Mouse (Mus musculus) embryo, embryonic 11.5 days (tissue): Measurements from ENCODE around the gene Kcnip1.
A peak's percentile ranks its signal among the peaks of the same experiment; 100 is the strongest.

Experiments
- DNase-seq: peaks from one replicate; pipeline ENCODE4 v3.0.0-alpha.2; 2012; ENCODE audit warnings: low read depth, low spot score

Kcnip1 gene

DNA sequence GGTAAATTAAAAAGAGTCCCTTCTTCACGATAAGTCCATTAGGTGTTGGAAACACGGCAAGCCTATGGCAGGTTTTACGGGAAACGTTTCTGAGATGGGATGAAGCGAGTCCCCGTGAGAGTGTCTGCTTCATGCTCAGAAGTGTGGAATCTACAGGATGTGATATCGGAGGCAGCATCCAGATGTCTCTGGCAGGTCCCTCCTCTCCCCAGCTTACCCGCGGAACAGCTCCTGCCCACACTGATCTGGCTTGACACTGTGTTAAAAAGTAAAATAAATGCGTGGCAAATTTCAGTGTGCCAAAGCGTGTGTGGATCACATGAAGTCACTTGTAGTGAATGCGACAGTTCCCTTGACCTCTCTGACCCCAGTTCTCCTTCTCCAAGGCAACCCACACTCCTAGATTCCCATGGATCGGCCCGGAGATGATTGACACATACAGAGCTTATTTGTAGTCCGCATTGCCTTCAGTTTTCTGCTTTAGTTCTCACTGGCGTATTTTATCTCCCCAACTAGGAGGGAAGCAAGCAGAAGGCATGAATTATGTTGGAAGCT is 231.7 kb downstream of the Kcnip1 start:
- DNase-seq = no peak

- DNase-seq = no peak
These were observed 236.3 kb downstream of the Kcnip1 start for GRCm38 (mm10) chr11:33756624-33757023.

DNA sequence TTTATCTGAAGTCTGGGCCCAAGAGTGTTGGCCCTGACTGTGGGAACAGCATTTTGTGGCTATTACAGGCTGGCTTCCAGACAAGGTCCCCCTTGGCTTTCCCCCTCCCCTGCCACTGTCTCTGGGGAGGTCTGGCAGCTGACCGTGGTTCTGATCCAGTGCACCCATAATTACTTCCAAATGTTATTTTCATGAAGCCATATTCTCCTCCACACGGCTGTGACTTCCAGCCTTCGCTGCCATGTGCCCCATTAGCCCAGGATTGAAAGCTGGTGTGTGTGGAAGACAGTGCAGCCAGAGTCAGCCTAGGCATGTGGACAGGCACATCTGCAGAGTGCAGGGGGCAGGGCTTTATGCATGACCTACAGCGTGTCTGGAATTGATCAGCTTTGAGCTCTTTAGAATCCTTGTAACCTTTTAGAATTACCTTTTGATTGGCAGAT is 240.5 kb downstream of the Kcnip1 start:
- peak; percentile 17 for DNase-seq

- no peak for DNase-seq
These were observed 241.4 kb downstream of the Kcnip1 start for GRCm38 (mm10) chr11:33751503-33751902.

GRCm38 (mm10) chr11:33749979-33750378 is 243.0 kb downstream of the Kcnip1 start:
- no peak for DNase-seq

DNA sequence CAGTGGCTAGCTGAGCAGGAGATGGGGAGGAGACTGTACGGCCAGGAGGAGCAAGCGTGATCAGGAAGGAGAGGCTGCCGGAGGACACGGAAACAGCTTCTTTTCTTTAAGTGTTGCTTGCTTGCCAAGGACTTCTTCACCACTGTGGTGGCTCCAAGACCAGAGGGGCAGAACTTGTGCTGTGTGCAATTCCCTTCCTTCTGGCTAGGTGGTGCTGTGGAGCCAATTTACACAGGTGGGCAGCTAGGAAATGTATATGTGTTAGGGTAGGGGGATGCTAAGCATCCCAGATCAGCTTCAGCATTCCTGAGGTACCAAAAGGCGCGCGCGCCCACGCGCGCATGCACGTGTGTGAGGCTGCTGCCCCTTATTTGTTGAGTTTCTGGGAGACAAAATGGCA is 243.5 kb downstream of the Kcnip1 start:
- DNase-seq = no peak

- DNase-seq = no peak
These were observed 244.2 kb downstream of the Kcnip1 start for GRCm38 (mm10) chr11:33748754-33749153.

DNA sequence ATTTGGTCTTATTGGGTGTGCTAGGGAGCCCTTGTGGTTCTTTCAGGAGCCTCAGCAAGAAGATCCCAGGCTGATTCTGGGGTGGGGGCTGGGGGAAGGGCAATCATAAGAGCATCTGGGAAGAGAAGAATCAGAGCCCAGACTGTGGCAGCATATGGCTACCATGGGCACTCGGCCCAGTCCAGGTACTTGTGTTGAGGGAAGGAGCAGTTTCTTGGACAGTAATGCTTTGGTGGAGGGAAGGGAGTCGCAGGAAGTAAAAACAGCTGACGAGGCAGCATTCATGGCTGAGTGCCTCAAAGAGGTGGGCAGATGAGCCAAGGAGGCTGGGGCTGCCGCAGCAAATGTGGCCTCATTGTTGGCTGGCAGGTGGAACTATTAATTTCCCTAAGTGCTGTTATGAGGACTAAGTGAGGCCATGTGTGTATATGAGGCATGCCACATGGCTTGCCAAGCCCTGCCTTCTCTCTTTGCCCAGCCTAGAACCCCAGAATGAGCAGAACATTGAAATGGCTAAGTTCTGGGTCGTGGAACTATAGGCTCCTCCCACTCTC is 245.5 kb downstream of the Kcnip1 start:
- no peak for DNase-seq

GRCm38 (mm10) chr11:33746402-33746801 is 246.6 kb downstream of the Kcnip1 start:
- DNase-seq = no peak

DNA sequence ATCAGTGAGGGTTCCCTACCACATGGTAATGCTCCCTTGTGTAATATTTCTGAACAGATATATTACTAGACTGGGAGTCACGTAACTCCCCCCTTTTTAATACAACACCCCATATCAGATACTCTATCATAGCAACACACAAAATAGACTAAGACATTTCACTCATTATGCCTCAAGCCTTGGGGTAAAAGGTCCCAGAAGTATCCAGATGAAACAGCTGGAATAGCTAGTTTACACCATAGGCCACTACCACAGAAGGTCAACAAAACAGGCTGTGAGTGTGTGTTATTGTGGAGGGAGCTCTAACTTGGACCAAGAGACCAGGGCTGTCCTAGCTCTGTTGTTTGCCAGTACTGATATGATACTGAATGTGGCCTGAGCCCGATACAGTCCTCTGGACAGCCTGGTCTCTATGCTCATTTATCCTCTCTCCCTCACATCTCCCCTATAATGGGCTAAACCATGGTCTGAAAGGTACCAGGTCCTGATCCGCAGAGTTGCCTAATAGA is 247.1 kb downstream of the Kcnip1 start:
- DNase-seq = no peak

DNA sequence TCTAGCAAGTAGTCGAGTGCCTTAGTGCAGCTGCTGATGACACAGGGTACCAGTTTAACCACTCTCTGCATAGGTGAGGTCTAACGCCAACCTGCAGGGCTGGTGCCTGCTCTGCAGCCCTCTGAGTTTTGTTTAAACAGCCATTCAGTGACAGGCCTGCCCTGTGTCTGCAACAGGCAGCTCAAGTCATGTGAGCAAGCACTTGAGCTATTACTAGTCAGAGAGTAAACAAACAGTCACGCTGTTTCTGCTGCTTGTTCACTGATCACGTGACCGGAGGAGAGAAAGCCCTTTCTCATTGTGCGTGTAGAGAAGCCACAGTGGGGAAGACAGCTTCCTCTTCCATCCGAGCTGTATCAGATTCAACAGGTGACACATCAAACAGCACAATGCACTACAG is 248.5 kb downstream of the Kcnip1 start:
- DNase-seq = no peak

- DNase-seq = no peak
These were observed 252.8 kb downstream of the Kcnip1 start for GRCm38 (mm10) chr11:33740187-33740586.

- DNase-seq = no peak
These were observed 256.5 kb downstream of the Kcnip1 start for GRCm38 (mm10) chr11:33736426-33736825.

DNA sequence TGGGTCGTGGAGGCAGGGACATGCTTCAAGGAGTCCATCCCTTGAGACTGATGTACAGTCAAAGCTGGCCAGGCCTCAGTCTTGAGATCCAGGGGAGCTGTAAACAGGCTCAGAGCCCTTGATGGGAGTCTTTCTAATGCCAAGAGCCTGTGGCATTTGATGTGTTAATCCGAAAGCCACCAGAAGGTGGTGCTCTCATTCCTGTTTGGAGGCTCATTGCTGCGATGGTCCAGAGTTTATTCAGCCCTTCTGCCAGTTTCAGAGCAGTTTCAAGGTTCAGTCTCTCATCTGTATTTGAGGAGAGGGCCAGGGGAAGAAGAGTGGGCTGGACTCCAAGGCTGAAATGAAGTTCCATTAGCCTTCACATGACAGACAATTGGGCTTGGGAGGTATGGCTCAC is 259.7 kb downstream of the Kcnip1 start:
- DNase-seq = peak; percentile 66

DNA sequence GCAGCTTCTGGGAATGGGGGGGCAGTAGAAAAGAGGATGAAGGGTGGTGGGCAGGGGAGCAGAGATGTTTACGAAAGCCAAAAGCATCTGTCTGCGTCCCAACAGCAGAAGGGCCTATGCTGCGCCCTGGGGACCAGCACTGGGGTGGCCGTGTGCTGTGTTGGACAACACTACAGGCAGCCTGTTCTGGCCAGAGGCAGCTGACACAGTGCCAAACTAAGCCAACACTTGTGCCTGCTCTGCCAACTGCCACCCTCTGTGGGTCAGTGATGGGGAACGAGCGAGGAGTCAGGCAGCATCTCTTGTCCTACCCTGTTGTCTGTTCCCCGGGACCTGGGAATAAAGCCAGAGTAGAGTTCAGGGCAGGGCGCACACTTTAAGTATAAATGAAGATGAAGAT is 260.6 kb downstream of the Kcnip1 start:
- no peak for DNase-seq

- DNase-seq = peak; percentile 46
These were observed 271.7 kb downstream of the Kcnip1 start for GRCm38 (mm10) chr11:33721297-33721696.

DNA sequence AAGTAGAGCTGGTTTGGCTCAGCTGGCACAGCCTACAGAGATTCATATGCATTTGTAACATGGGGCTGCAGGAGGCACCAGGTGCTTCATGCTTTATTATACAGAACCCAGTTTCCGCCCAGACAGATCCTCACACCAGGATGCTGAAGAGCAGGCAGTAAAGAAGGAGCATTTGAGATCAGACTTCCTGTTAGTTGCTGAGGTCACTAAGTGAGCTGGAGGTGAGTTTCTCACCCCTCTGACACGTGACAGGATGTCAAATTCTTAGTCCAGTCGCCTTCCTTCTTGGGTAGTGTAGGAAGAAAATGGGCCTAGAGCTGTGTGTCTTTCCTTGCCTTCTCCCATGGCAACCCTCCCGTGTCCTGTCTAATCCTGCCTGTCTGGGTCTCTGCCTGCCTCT is 286.2 kb downstream of the Kcnip1 start:
- DNase-seq = no peak

GRCm38 (mm10) chr11:33701958-33702459 is 290.9 kb downstream of the Kcnip1 start:
- no peak for DNase-seq

GRCm38 (mm10) chr11:33701236-33701957 is 291.6 kb downstream of the Kcnip1 start:
- DNase-seq = no peak

- no peak for DNase-seq
These were observed 292.2 kb downstream of the Kcnip1 start for GRCm38 (mm10) chr11:33700725-33701124.

DNA sequence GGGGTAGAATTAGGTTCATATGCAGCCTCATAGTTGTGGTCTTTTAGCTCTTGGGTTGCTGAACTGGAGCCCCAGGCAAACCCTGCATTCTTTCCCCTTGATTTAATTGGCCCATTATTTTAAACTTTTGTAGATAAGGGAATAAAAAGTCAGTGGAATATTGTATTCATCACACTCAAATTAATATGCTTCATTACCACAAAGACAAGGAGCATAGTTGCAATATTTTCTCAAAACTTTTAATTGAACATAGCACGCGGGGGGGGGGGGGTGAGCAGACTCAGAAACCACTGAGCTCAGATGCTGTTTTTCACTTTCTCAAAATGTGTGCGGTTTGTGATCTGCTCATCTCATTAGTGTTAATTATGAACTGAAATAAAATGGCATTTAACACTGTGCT is 302.8 kb downstream of the Kcnip1 start:
- no peak for DNase-seq

- no peak for DNase-seq
These were observed 307.0 kb downstream of the Kcnip1 start for GRCm38 (mm10) chr11:33685904-33686303.

- peak; percentile 67 for DNase-seq
These were observed 312.8 kb downstream of the Kcnip1 start for GRCm38 (mm10) chr11:33680151-33680550.
